Mouse (Mus musculus): ENCODE results near the gene Fbxo36. TPM values are rescaled to one million over a fixed set of nuclear protein-coding genes. Genes with fewer than 3 reads are reported as not detected.

Fbxo36 gene
- total and polyA plus RNA-seq, 2 experiments from 2014 or later: 3.7 to 10.1 TPM

DNA sequence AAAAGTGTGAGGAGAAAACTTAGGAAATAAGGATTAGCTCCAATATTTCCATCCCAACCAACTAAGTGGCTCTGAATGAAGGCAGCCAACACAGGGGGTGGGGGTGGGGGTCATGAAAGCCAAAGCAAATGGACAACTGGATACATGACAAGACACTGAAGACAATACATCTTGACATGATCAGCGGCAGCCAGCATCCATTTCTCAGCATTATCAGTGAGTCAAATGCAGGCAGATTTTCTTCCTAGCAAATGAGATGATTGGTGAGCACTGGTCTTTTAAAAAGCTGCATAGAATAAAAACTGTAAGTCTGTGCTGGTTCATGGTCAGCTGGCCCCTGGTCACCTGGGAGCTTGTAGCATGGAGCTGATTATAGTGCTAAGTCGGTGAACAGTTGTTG, 15.3 kb downstream of the Fbxo36 start:
- DNase-seq (ENCODE audit: low spot score) (no peak), ATAC-seq (no peak)
- Histone ChIP-seq H3K27me3 (ENCODE audit: insufficient read depth, low read length) (no peaks in the 10 kb centered on the region), H3K9me3 (ENCODE audit: low read length) (no peaks in the 10 kb centered on the region), H3K4me1 (ENCODE audit: insufficient read depth, low read length) (no peaks in the 10 kb centered on the region), H3K27ac (no peak overlapping the region), H3K36me3 (ENCODE audit: insufficient read depth, low read length) (no peaks in the 10 kb centered on the region), H3K4me3 (ENCODE audit: low read length) (no peak overlapping the region), H3K4me2 (ENCODE audit: low read depth, low read length) (no peak overlapping the region), H3K9ac (replicated peaks; ENCODE audit: low read length) (no peak overlapping the region)
- WGBS: 86% methylated on average over 2 of the region's 2 CpGs
- TF ChIP-seq CTCF (IDR thresholded peaks at IDR 0.05; ENCODE audit: low read depth): no peak

DNA sequence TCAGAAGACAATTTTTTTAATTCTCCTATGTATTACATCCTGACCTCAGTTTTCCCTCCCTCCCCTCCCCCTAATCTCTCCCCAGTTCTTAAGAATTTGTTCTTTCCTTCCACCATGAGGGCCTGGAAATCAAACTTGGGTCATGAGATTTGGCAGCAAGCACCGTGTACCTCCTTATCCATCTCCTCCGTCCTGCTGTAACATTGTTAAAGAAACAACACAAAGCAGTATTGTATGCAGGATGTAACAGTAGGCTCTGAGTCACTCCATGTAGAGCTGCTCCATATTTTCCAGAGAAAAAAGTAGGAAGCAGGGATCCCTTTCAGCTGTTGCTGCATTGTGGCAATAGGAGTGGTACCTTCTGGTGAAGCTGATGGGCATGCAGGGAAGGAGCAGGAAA, 16.1 kb downstream of the Fbxo36 start:
- no peak for TF ChIP-seq CTCF (IDR thresholded peaks at IDR 0.05; ENCODE audit: low read depth)
- no peaks in the 10 kb centered on the region for H3K27me3 ChIP-seq (ENCODE audit: insufficient read depth, low read length)
- no peak for ATAC-seq
- 60% methylated on average over 2 of the region's 2 CpGs for WGBS
- H3K9ac ChIP-seq (replicated peaks; ENCODE audit: low read length): no peak overlapping the region
- no peak overlapping the region for H3K4me3 ChIP-seq (ENCODE audit: low read length)
- no peaks in the 10 kb centered on the region for H3K4me1 ChIP-seq (ENCODE audit: insufficient read depth, low read length)
- H3K27ac ChIP-seq: no peak overlapping the region
- no peaks in the 10 kb centered on the region for H3K36me3 ChIP-seq (ENCODE audit: insufficient read depth, low read length)
- no peak for DNase-seq (ENCODE audit: low spot score)
- H3K4me2 ChIP-seq (ENCODE audit: low read depth, low read length): no peak overlapping the region
- H3K9me3 ChIP-seq (ENCODE audit: low read length): no peaks in the 10 kb centered on the region

DNA sequence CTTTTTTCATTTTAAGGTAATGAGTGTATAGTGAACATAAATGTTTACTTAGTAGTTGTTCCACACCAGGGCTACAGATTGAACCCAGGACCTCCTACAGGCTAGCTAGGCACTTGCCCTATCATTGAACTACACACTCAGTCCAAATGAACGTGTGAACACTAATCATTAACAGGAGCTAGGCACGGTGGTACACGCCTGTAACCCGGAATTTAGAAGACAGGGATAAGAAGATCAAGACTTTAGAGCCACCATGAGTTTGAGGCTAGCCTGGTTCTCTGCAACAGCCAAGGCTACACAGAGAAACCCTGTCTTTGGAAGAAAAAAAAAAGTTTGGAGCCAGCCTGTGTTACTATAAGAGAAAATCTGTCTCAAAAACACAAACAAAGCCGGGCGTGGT, 20.0 kb downstream of the Fbxo36 start:
- Histone ChIP-seq H3K27ac (no peak overlapping the region), H3K9me3 (ENCODE audit: low read length) (no peaks in the 10 kb centered on the region), H3K4me1 (ENCODE audit: insufficient read depth, low read length) (no peaks in the 10 kb centered on the region), H3K4me3 (ENCODE audit: low read length) (no peak overlapping the region), H3K9ac (replicated peaks; ENCODE audit: low read length) (no peak overlapping the region), H3K4me2 (ENCODE audit: low read depth, low read length) (no peak overlapping the region), H3K36me3 (ENCODE audit: insufficient read depth, low read length) (no peaks in the 10 kb centered on the region), H3K27me3 (ENCODE audit: insufficient read depth, low read length) (no peaks in the 10 kb centered on the region)
- no peak for ATAC-seq
- 94% methylated on average over 6 of the region's 6 CpGs for WGBS
- TF ChIP-seq CTCF (IDR thresholded peaks at IDR 0.05; ENCODE audit: low read depth): no peak
- no peak for DNase-seq (ENCODE audit: low spot score)

DNA sequence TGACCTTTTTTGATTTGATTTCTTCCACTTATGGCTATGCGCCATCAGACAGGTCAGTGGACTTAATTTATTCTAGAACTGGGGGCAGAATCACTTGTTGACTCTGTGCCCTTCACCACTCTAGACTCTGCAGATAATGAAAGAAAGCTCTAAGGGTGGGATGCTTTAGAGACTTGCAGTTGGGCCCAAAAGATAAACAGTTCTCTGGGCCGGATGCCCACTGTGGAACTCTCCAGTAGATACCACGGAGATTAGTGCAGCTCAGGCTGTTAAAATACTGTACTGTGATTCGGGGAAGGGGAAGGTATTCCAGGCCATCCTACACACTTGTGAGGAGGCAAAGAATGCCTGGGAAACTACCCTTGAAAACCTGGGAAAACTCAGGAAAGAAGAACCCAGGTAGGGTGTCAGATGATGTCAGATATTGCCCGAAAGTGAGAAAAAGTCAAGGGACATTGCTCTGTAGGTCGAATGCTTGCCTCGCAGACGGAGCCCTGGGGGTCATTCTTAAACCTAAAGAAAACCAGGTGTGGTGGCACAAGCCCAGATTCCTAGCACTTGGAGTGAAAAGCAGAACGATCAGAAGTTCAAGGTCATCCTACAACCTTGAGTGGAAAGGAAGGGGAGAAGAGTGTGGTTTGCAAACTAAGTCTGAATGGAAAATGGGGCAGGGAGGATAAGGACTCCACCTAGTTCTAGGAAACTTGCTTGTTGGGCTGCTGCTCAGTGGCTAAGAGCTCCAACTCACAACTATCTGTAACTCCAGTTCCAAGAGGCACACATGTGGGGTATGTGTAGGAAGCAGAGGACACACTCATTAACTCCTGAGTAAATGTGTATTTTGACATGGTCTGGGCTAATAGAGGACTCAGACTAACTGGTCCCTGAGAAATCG, 21.0 kb downstream of the Fbxo36 start:
- no peaks in the 10 kb centered on the region for H3K4me1 ChIP-seq (ENCODE audit: insufficient read depth, low read length)
- H3K9ac ChIP-seq (replicated peaks; ENCODE audit: low read length): no peak overlapping the region
- no peaks in the 10 kb centered on the region for H3K9me3 ChIP-seq (ENCODE audit: low read length)
- TF ChIP-seq CTCF (IDR thresholded peaks at IDR 0.05; ENCODE audit: low read depth): no peak
- H3K36me3 ChIP-seq (ENCODE audit: insufficient read depth, low read length): no peaks in the 10 kb centered on the region
- H3K4me3 ChIP-seq (ENCODE audit: low read length): no peak overlapping the region
- no peak overlapping the region for H3K4me2 ChIP-seq (ENCODE audit: low read depth, low read length)
- H3K27me3 ChIP-seq (ENCODE audit: insufficient read depth, low read length): no peaks in the 10 kb centered on the region
- 84% methylated on average over 10 of the region's 10 CpGs for WGBS
- H3K27ac ChIP-seq: no peak overlapping the region
- ATAC-seq: no peak
- no peak for DNase-seq (ENCODE audit: low spot score)

DNA sequence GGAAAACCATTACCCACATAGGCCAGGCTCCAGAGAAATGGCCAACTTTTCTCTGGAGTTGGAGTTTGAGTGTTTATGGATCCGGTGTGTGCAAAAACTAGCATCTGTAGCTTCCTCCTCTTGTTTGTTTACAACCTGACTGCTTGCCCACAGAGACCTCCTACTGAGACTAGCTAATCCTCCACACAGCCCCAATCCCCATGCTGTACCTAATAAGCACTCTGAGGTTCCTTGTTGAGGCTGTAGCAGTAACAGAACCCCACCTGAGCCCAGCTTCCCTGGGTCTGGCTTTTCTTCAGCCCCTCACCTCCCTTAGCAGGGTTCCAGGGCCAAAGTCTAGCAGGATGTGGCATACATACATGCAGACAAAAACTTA, 21.6 kb downstream of the Fbxo36 start:
- ATAC-seq: no peak

DNA sequence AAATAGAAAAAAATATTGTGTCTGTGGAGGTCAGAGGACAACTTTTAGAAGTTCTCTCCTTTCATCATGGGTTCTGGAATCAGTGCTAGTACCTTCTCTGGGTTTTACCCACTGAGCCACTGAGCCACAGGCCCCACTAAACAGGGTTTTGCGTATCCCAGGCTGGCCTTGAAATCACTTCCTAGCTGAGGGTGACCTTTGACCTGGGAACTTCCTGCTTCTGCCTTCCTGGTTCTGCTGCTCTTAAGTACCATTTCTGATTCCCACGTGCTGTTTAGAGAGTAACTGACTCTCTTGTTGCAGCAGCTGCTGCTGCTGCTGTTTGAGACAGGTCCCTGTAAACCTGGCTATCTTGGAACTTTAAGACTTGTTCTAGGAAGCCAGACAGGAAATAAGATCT, 25.0 kb downstream of the Fbxo36 start:
- H3K4me3 ChIP-seq (ENCODE audit: low read length): no peak overlapping the region
- H3K4me1 ChIP-seq (ENCODE audit: insufficient read depth, low read length): no peaks in the 10 kb centered on the region
- TF ChIP-seq CTCF (IDR thresholded peaks at IDR 0.05; ENCODE audit: low read depth): no peak
- 85% methylated on average over 2 of the region's 2 CpGs for WGBS
- no peak overlapping the region for H3K27ac ChIP-seq
- H3K9ac ChIP-seq (replicated peaks; ENCODE audit: low read length): no peak overlapping the region
- H3K36me3 ChIP-seq (ENCODE audit: insufficient read depth, low read length): no peaks in the 10 kb centered on the region
- no peak overlapping the region for H3K4me2 ChIP-seq (ENCODE audit: low read depth, low read length)
- H3K27me3 ChIP-seq (ENCODE audit: insufficient read depth, low read length): no peaks in the 10 kb centered on the region
- DNase-seq (ENCODE audit: low spot score) (no peak), ATAC-seq (no peak)
- H3K9me3 ChIP-seq (ENCODE audit: low read length): no peaks in the 10 kb centered on the region

More for the DNA sequence above, 21.6 kb downstream of the Fbxo36 start:
- TF ChIP-seq CTCF (IDR thresholded peaks at IDR 0.05; ENCODE audit: low read depth): no peak
- H3K4me2 ChIP-seq (ENCODE audit: low read depth, low read length): no peak overlapping the region
- no peak overlapping the region for H3K9ac ChIP-seq (replicated peaks; ENCODE audit: low read length)
- WGBS: 64% methylated on average over 1 of the region's 1 CpGs
- DNase-seq (ENCODE audit: low spot score): no peak
- H3K36me3 ChIP-seq (ENCODE audit: insufficient read depth, low read length): no peaks in the 10 kb centered on the region
- H3K4me3 ChIP-seq (ENCODE audit: low read length): no peak overlapping the region
- no peaks in the 10 kb centered on the region for H3K27me3 ChIP-seq (ENCODE audit: insufficient read depth, low read length)
- no peaks in the 10 kb centered on the region for H3K4me1 ChIP-seq (ENCODE audit: insufficient read depth, low read length)
- H3K9me3 ChIP-seq (ENCODE audit: low read length): no peaks in the 10 kb centered on the region
- H3K27ac ChIP-seq: no peak overlapping the region

DNA sequence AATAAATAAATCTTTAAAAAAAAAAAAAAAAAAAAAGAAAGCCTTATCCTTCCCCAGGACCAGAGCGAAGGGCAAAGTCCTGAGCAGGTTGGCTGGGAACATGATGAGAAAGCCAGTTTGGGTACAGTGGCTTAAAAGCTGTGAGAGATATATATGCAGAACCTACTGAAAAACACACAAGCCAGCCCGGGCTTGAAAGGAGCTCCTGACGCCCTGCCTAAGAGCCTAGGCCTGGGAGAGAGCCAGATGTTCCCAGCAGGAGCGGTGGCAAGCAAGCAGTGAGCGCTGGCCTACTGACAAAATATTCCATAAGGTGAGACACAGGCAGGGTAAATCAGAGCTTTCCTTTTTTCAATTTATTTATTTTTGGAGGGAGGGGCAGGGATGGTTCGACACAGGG, 26.6 kb downstream of the Fbxo36 start:
- no peak for TF ChIP-seq CTCF (IDR thresholded peaks at IDR 0.05; ENCODE audit: low read depth)
- H3K9ac ChIP-seq (replicated peaks; ENCODE audit: low read length): no peak overlapping the region
- H3K27ac ChIP-seq: no peak overlapping the region
- no peak overlapping the region for H3K4me3 ChIP-seq (ENCODE audit: low read length)
- no peak overlapping the region for H3K4me2 ChIP-seq (ENCODE audit: low read depth, low read length)
- 79% methylated on average over 6 of the region's 6 CpGs for WGBS
- ATAC-seq (no peak; the same call in 1 of the 2 replicates), DNase-seq (ENCODE audit: low spot score) (no peak)
- no peaks in the 10 kb centered on the region for H3K9me3 ChIP-seq (ENCODE audit: low read length)
- no peaks in the 10 kb centered on the region for H3K27me3 ChIP-seq (ENCODE audit: insufficient read depth, low read length)
- no peaks in the 10 kb centered on the region for H3K36me3 ChIP-seq (ENCODE audit: insufficient read depth, low read length)
- H3K4me1 ChIP-seq (ENCODE audit: insufficient read depth, low read length): no peaks in the 10 kb centered on the region

Data from hindbrain, postnatal 0 days (tissue).